Mouse (Mus musculus): ENCODE results near the gene Stk19. TPM values are rescaled to one million over a fixed set of nuclear protein-coding genes. Genes with fewer than 3 reads are reported as not detected.
A peak's percentile ranks its signal among the peaks of the same experiment; 100 is the strongest.
"Not testable (repeated sequence)": the region's sequence is repeated elsewhere in the genome, so short reads cannot be mapped to it uniquely, and the experiment has no call there.

Gene Stk19
- total and polyA plus RNA-seq, 2 experiments from 2014 or later = 25.8 to 48.6 TPM

GRCm38 (mm10) chr17:34836155-34836855 lies 440 bp downstream of the Stk19 start:
- ATAC-seq (ENCODE audit: low FRiP score) (peak; percentile 81), DNase-seq (ENCODE audit: low spot score) (no peak)
- Histone ChIP-seq H3K4me2 (ENCODE audit: low read depth, low read length, poor library complexity, severe bottlenecking) (peak overlapping the region; percentile 98), H3K4me3 (ENCODE audit: low read depth, low read length) (peak overlapping the region; percentile 57), H3K9ac (replicated peaks; ENCODE audit: low read length, poor library complexity, severe bottlenecking) (peak overlapping the region; percentile 71), H3K36me3 (ENCODE audit: insufficient read depth, low read length) (peaks cover 21% of the 10 kb centered on the region), H3K4me1 (ENCODE audit: insufficient read depth, low read length) (peaks cover 5% of the 10 kb centered on the region; the same call in 1 of the 2 replicates), H3K27ac (ENCODE audit: low read depth, low read length) (peak overlapping the region; percentile 77), H3K9me3 (ENCODE audit: low read length) (no peaks in the 10 kb centered on the region), H3K27me3 (ENCODE audit: insufficient read depth, low read length) (no peaks in the 10 kb centered on the region)
- no peak for TF ChIP-seq CTCF (IDR thresholded peaks at IDR 0.05)
- 5% methylated on average over 38 of the region's 48 CpGs for WGBS

- not testable (repeated sequence) for ATAC-seq (ENCODE audit: low FRiP score); H3K9me3 ChIP-seq (ENCODE audit: low read length); H3K9ac ChIP-seq (replicated peaks; ENCODE audit: low read length, poor library complexity, severe bottlenecking); H3K4me3 ChIP-seq (ENCODE audit: low read depth, low read length); H3K27ac ChIP-seq (ENCODE audit: low read depth, low read length); H3K4me1 ChIP-seq (ENCODE audit: insufficient read depth, low read length); H3K4me2 ChIP-seq (ENCODE audit: low read depth, low read length, poor library complexity, severe bottlenecking); DNase-seq (ENCODE audit: low spot score); H3K27me3 ChIP-seq (ENCODE audit: insufficient read depth, low read length)
- peaks cover 18% of the 10 kb centered on the region for H3K36me3 ChIP-seq (ENCODE audit: insufficient read depth, low read length)
- 95% methylated on average over 1 of the region's 1 CpGs for WGBS
Observed at GRCm38 (mm10) chr17:34830776-34831175, 6.0 kb downstream of the Stk19 start.

- TF ChIP-seq CTCF (IDR thresholded peaks at IDR 0.05) = no peak
- no peak for ATAC-seq (ENCODE audit: low FRiP score)
- no peaks in the 10 kb centered on the region for H3K36me3 ChIP-seq (ENCODE audit: insufficient read depth, low read length)
Observed at GRCm38 (mm10) chr17:34814818-34815370, 21.9 kb downstream of the Stk19 start.

GRCm38 (mm10) chr17:34813747-34814146 lies 23.0 kb downstream of the Stk19 start:
- WGBS = 62% methylated on average over 12 of the region's 12 CpGs
- peak; percentile 3 for DNase-seq (ENCODE audit: low spot score)

More at GRCm38 (mm10) chr17:34814818-34815370, 21.9 kb downstream of the Stk19 start:
- no peaks in the 10 kb centered on the region for H3K4me1 ChIP-seq (ENCODE audit: insufficient read depth, low read length)
- WGBS = 78% methylated on average over 7 of the region's 7 CpGs
- DNase-seq (ENCODE audit: low spot score) = no peak
- no peaks in the 10 kb centered on the region for H3K9me3 ChIP-seq (ENCODE audit: low read length)
- no peaks in the 10 kb centered on the region for H3K27me3 ChIP-seq (ENCODE audit: insufficient read depth, low read length)
- H3K9ac ChIP-seq (replicated peaks; ENCODE audit: low read length, poor library complexity, severe bottlenecking) = no peak overlapping the region
- no peak overlapping the region for H3K27ac ChIP-seq (ENCODE audit: low read depth, low read length)
- H3K4me2 ChIP-seq (ENCODE audit: low read depth, low read length, poor library complexity, severe bottlenecking) = no peak overlapping the region
- no peak overlapping the region for H3K4me3 ChIP-seq (ENCODE audit: low read depth, low read length)

DNA sequence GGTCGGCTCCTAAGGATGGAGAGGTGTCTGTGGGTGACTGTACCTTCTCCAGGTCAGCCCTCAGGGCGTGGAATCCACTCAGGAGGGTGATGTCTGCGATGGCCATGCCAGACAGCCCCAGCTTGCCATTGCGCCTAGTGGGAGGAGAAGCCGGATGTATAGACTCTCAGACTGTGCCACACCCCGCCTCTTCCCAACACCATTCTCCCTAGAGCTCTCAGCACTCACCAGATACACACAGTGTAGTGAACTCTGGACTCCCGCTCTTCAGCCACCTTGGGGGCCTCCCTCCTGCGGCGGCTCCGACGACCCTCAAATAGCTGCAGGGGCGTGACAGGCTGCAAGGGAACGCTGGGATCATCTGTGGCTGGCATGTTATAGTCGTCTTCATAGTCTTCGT lies 25.5 kb downstream of the Stk19 start:
- Histone ChIP-seq H3K27ac (ENCODE audit: low read depth, low read length) (no peak overlapping the region), H3K9me3 (ENCODE audit: low read length) (no peaks in the 10 kb centered on the region), H3K9ac (replicated peaks; ENCODE audit: low read length, poor library complexity, severe bottlenecking) (no peak overlapping the region), H3K4me2 (ENCODE audit: low read depth, low read length, poor library complexity, severe bottlenecking) (no peak overlapping the region), H3K36me3 (ENCODE audit: insufficient read depth, low read length) (no peaks in the 10 kb centered on the region; the same call in 1 of the 2 replicates), H3K4me3 (ENCODE audit: low read depth, low read length) (no peak overlapping the region), H3K27me3 (ENCODE audit: insufficient read depth, low read length) (no peaks in the 10 kb centered on the region), H3K4me1 (ENCODE audit: insufficient read depth, low read length) (no peaks in the 10 kb centered on the region)
- TF ChIP-seq CTCF (IDR thresholded peaks at IDR 0.05) = no peak
- no peak for ATAC-seq (ENCODE audit: low FRiP score)
- no peak for DNase-seq (ENCODE audit: low spot score)
- whole genome bisulfite sequencing = 79% methylated on average over 15 of the region's 15 CpGs

More at GRCm38 (mm10) chr17:34813747-34814146, 23.0 kb downstream of the Stk19 start:
- not testable (repeated sequence) for H3K36me3 ChIP-seq (ENCODE audit: insufficient read depth, low read length); H3K4me3 ChIP-seq (ENCODE audit: low read depth, low read length); H3K27ac ChIP-seq (ENCODE audit: low read depth, low read length); ATAC-seq (ENCODE audit: low FRiP score); H3K27me3 ChIP-seq (ENCODE audit: insufficient read depth, low read length); H3K9ac ChIP-seq (replicated peaks; ENCODE audit: low read length, poor library complexity, severe bottlenecking); H3K4me1 ChIP-seq (ENCODE audit: insufficient read depth, low read length); H3K4me2 ChIP-seq (ENCODE audit: low read depth, low read length, poor library complexity, severe bottlenecking); H3K9me3 ChIP-seq (ENCODE audit: low read length)
- peak; percentile 61 for TF ChIP-seq CTCF (IDR thresholded peaks at IDR 0.05)

- not testable (repeated sequence) for DNase-seq (ENCODE audit: low spot score); H3K9ac ChIP-seq (replicated peaks; ENCODE audit: low read length, poor library complexity, severe bottlenecking); H3K27ac ChIP-seq (ENCODE audit: low read depth, low read length); H3K36me3 ChIP-seq (ENCODE audit: insufficient read depth, low read length); ATAC-seq (ENCODE audit: low FRiP score); H3K4me2 ChIP-seq (ENCODE audit: low read depth, low read length, poor library complexity, severe bottlenecking); H3K4me3 ChIP-seq (ENCODE audit: low read depth, low read length); H3K4me1 ChIP-seq (ENCODE audit: insufficient read depth, low read length); H3K9me3 ChIP-seq (ENCODE audit: low read length); H3K27me3 ChIP-seq (ENCODE audit: insufficient read depth, low read length)
- WGBS = 85% methylated on average over 8 of the region's 8 CpGs
Observed at GRCm38 (mm10) chr17:34810811-34811210, 25.9 kb downstream of the Stk19 start.

DNA sequence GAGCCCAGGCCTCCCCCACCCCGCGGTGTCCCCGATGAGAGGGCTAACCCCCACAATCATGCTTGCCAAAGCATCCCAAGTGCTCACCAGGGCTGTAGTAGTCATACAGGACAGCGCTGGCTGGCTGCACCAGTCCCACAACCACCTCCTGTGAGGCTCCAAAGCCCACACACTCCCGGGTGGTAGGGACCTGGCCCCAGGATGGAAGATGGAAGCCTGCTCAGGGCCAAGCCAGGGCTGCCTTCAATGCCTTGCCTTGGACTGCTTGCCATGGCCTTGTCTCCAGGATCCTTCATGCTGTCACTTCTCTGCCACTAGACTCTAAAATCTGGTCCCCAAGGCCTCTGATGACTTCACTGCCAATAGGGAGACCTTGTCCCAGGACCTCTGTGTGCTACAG lies 26.3 kb downstream of the Stk19 start:
- ATAC-seq (ENCODE audit: low FRiP score); H3K4me2 ChIP-seq (ENCODE audit: low read depth, low read length, poor library complexity, severe bottlenecking); H3K4me3 ChIP-seq (ENCODE audit: low read depth, low read length); H3K27me3 ChIP-seq (ENCODE audit: insufficient read depth, low read length); H3K9ac ChIP-seq (replicated peaks; ENCODE audit: low read length, poor library complexity, severe bottlenecking); H3K27ac ChIP-seq (ENCODE audit: low read depth, low read length); H3K4me1 ChIP-seq (ENCODE audit: insufficient read depth, low read length); H3K36me3 ChIP-seq (ENCODE audit: insufficient read depth, low read length); DNase-seq (ENCODE audit: low spot score); H3K9me3 ChIP-seq (ENCODE audit: low read length): not testable (repeated sequence)
- WGBS = 87% methylated on average over 5 of the region's 5 CpGs

Measured in midbrain, postnatal 0 days (tissue).